Mouse (Mus musculus): ENCODE results near the gene Cd47. TPM values are rescaled to one million over a fixed set of nuclear protein-coding genes. Genes with fewer than 3 reads are reported as not detected.
A peak's percentile ranks its signal among the peaks of the same experiment; 100 is the strongest.

Gene Cd47
- polyA plus RNA-seq, 1 experiment from 2014 or later = 96.3 TPM

DNA sequence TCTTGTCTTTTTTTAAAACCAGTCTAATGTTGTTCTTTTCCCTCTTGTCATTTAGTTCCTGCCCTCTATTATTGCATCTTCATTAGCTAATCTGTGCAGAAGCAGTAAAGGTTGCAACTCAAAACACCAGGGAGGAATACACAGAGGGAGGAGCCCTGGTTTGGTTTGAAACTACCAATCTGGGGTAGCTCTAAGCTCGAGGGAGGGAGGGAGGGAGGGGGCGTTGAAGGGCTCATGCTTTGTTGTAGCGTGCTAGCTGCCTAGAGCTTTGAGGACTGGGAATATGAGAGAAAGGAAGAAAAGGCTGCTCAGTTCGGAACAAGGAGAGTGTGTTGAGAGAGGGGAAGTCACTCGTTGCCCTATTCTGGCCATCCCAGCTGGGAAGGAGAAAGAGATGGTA, 105.7 kb downstream of the Cd47 start:
- Histone ChIP-seq H3K9ac (no peak overlapping the region), H3K4me2 (no peak overlapping the region), H3K4me1 (ENCODE audit: insufficient read depth) (0 out of 2 replicates have a peak, but pooled peaks cover 3% of the 10 kb centered on the region), H3K27me3 (ENCODE audit: insufficient read depth, low read length) (no peaks in the 10 kb centered on the region), H3K27ac (ENCODE audit: low read depth) (no peak overlapping the region), H3K4me3 (ENCODE audit: low read depth, low read length) (no peak overlapping the region), H3K9me3 (ENCODE audit: low read depth, low read length) (no peaks in the 10 kb centered on the region), H3K36me3 (ENCODE audit: insufficient read depth) (peaks cover 8% of the 10 kb centered on the region)
- no peak for TF ChIP-seq CTCF (IDR thresholded peaks at IDR 0.05; ENCODE audit: low read depth)
- no peak for ATAC-seq (ENCODE audit: insufficient read depth)
- 56% methylated on average over 5 of the region's 5 CpGs for WGBS
- no peak for DNase-seq

DNA sequence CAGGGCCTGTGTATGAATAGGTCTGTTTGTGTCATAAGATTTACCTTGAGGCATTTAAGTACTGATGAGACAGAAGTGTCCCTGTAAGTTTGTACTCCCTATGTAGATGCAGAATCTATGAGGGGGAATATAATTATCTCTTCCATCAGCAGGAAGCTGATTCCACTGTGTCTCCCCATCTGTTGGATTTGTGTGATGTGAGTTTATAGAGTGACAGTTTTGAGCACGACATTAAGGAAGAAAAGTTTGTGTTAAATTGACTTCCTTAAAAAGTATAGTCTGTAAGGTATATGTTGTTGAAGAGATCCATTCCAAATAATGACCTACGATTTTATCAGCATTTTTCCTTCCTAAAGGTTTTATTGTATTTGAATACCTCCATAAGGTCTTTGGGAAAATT, 106.6 kb downstream of the Cd47 start:
- DNase-seq (no peak), ATAC-seq (ENCODE audit: insufficient read depth) (no peak)
- Histone ChIP-seq H3K9me3 (ENCODE audit: low read depth, low read length) (no peaks in the 10 kb centered on the region), H3K27me3 (ENCODE audit: insufficient read depth, low read length) (no peaks in the 10 kb centered on the region), H3K36me3 (ENCODE audit: insufficient read depth) (peaks cover 8% of the 10 kb centered on the region; the same call in 1 of the 2 replicates), H3K4me2 (no peak overlapping the region), H3K9ac (no peak overlapping the region), H3K27ac (ENCODE audit: low read depth) (no peak overlapping the region), H3K4me1 (ENCODE audit: insufficient read depth) (0 out of 2 replicates have a peak, but pooled peaks cover 3% of the 10 kb centered on the region), H3K4me3 (ENCODE audit: low read depth, low read length) (no peak overlapping the region)
- TF ChIP-seq CTCF (IDR thresholded peaks at IDR 0.05; ENCODE audit: low read depth) = no peak
- WGBS = 70% methylated on average over 2 of the region's 2 CpGs

DNA sequence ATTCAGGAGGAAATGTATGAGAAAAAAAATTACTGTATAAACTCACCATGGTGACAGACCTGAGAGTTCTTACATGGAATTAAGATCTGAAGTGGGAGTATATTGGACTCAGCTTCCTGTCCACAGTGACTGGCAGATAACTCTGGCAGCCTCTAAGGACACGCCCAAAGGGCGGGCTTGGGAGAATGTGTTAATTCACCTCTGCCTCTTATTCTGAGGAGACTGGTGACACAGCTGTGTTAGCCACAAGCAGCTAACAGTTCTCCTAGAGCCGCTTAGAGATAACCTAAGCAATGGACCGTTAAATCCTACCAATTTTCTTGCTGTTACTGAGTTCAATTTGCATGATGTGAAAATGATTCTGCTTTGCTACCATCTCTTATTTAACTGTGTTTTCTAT, 107.0 kb downstream of the Cd47 start:
- H3K4me3 ChIP-seq (ENCODE audit: low read depth, low read length) = no peak overlapping the region
- H3K4me2 ChIP-seq = no peak overlapping the region
- DNase-seq (peak; percentile 46), ATAC-seq (ENCODE audit: insufficient read depth) (peak; percentile 54; the same call in 1 of the 2 replicates)
- no peak overlapping the region for H3K9ac ChIP-seq
- peaks cover 8% of the 10 kb centered on the region; the same call in 1 of the 2 replicates for H3K36me3 ChIP-seq (ENCODE audit: insufficient read depth)
- H3K4me1 ChIP-seq (ENCODE audit: insufficient read depth) = 0 out of 2 replicates have a peak, but pooled peaks cover 3% of the 10 kb centered on the region
- no peaks in the 10 kb centered on the region for H3K27me3 ChIP-seq (ENCODE audit: insufficient read depth, low read length)
- no peak overlapping the region for H3K27ac ChIP-seq (ENCODE audit: low read depth)
- no peak for TF ChIP-seq CTCF (IDR thresholded peaks at IDR 0.05; ENCODE audit: low read depth)
- 39% methylated on average over 4 of the region's 4 CpGs for WGBS
- H3K9me3 ChIP-seq (ENCODE audit: low read depth, low read length) = no peaks in the 10 kb centered on the region

DNA sequence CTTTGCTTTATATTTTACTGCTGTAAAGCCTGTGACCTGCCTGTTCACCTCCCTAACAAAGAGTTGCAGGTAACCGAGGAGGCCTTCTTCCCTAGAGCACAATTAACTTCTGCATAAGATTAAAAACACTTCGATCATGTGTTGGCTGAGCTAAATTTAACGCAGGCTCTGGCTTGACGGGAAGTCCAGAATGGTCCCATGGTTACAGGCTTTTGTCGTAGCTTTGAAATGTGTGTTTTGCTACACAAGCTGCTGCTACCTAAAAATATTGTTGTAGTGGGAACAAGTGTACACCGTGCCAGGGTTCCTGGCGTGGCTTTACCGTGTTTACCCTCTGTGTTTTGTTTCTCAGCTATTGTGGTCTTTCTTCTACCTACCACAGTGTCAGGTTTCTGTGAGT, 109.2 kb downstream of the Cd47 start:
- Histone ChIP-seq H3K9me3 (ENCODE audit: low read depth, low read length) (no peaks in the 10 kb centered on the region), H3K4me2 (no peak overlapping the region), H3K9ac (no peak overlapping the region), H3K4me3 (ENCODE audit: low read depth, low read length) (no peak overlapping the region), H3K4me1 (ENCODE audit: insufficient read depth) (0 out of 2 replicates have a peak, but pooled peaks cover 3% of the 10 kb centered on the region), H3K27ac (ENCODE audit: low read depth) (no peak overlapping the region), H3K36me3 (ENCODE audit: insufficient read depth) (no peaks in the 10 kb centered on the region), H3K27me3 (ENCODE audit: insufficient read depth, low read length) (no peaks in the 10 kb centered on the region)
- DNase-seq (no peak), ATAC-seq (ENCODE audit: insufficient read depth) (no peak)
- WGBS = 77% methylated on average over 8 of the region's 8 CpGs
- no peak for TF ChIP-seq CTCF (IDR thresholded peaks at IDR 0.05; ENCODE audit: low read depth)

DNA sequence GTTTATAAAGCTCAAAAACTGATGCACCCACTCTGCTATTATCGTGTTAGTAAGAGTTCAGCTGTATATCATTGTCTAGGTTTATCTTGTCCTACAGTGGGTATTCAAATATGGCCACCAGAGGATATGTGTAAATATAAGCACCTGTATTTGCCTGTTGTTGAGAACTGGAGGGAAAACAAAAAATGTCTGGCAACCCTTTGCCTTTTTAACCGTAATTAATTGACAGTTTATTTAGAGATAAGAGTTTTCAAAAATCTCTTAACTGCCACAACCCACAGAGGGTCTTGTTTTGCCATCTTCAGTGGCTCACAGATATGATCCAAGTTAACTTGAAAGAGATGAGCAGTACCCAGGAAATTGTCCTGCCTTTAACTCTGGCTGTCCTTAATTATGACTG, 113.8 kb downstream of the Cd47 start:
- Histone ChIP-seq H3K9me3 (ENCODE audit: low read depth, low read length) (no peaks in the 10 kb centered on the region), H3K9ac (no peak overlapping the region), H3K36me3 (ENCODE audit: insufficient read depth) (no peaks in the 10 kb centered on the region), H3K27me3 (ENCODE audit: insufficient read depth, low read length) (no peaks in the 10 kb centered on the region), H3K4me3 (ENCODE audit: low read depth, low read length) (no peak overlapping the region), H3K27ac (ENCODE audit: low read depth) (no peak overlapping the region), H3K4me1 (ENCODE audit: insufficient read depth) (no peaks in the 10 kb centered on the region), H3K4me2 (no peak overlapping the region)
- no peak for TF ChIP-seq CTCF (IDR thresholded peaks at IDR 0.05; ENCODE audit: low read depth)
- WGBS = 72% methylated on average over 2 of the region's 2 CpGs
- ATAC-seq (ENCODE audit: insufficient read depth) = no peak
- DNase-seq = no peak

DNA sequence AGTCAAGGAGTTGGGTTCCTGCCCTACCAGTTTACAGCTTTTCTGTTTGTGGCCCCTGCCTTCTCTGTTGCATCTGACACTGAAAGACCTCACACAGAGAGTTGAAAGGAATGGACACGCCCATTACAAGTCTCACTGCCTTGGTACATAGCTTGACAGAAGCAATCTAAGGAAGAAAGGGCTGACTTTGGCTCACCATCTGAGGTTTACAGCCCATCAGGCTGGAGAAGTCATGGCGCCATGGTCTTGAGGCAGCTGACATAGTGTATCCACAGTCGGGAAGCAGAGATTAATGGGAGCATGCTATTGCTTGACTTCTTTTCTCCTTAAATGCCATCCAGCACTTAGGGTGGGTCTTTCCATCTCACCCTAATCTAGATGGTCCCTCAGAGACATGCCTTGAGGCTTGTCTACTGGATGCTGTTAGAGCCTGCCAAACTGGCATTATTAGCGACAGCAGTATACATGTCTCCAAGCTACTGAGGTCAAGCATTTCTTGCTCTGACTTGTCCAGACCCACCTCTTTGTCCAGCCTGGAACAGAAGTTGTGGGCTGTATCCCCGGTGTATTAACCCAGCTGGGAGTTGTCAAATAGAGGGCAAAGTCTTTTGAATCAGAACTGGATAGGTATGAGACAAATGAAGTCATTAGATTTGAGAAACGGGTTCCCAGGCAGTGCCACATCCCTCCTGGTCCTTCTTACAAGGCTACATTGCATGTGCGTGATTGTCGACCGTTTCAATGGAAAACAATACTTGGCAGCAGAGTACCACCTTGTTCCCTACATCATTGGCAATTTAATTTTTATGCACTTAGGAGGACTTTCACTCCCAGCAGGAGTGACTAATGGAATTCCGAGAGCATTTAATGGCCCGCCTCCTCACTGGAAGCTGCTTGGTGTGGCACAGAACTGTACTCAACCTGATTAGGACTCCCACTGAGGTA, 115.5 kb downstream of the Cd47 start:
- no peak for TF ChIP-seq CTCF (IDR thresholded peaks at IDR 0.05; ENCODE audit: low read depth)

DNA sequence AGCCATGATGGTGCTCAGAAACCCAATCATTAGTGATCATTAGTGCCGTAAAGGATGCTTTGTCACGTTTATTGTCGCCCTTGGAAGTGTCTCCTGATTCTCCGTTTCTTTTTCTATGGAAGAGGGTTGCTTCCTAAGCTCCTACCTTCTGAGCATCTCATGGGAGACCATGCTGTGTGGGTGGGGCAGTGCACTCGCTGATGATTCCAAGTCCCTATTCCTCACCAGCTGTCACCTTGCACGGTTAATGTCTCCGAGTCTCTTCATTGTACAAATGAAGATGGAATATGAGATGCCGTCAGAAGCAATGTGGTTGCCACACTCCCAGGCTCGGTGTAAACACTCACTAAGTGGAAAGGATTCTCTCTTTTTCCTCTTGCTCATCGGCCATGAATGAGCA, 119.9 kb downstream of the Cd47 start:
- no peaks in the 10 kb centered on the region for H3K9me3 ChIP-seq (ENCODE audit: low read depth, low read length)
- H3K4me3 ChIP-seq (ENCODE audit: low read depth, low read length) = no peak overlapping the region
- 90% methylated on average over 10 of the region's 10 CpGs for WGBS
- no peaks in the 10 kb centered on the region for H3K4me1 ChIP-seq (ENCODE audit: insufficient read depth)
- H3K27ac ChIP-seq (ENCODE audit: low read depth) = no peak overlapping the region
- DNase-seq (no peak), ATAC-seq (ENCODE audit: insufficient read depth) (no peak)
- no peak overlapping the region for H3K9ac ChIP-seq
- H3K4me2 ChIP-seq = no peak overlapping the region
- no peaks in the 10 kb centered on the region for H3K27me3 ChIP-seq (ENCODE audit: insufficient read depth, low read length)
- TF ChIP-seq CTCF (IDR thresholded peaks at IDR 0.05; ENCODE audit: low read depth) = no peak
- no peaks in the 10 kb centered on the region for H3K36me3 ChIP-seq (ENCODE audit: insufficient read depth)

More for the DNA sequence above, 115.5 kb downstream of the Cd47 start:
- Histone ChIP-seq H3K27me3 (ENCODE audit: insufficient read depth, low read length) (no peaks in the 10 kb centered on the region), H3K4me1 (ENCODE audit: insufficient read depth) (no peaks in the 10 kb centered on the region), H3K9ac (no peak overlapping the region), H3K36me3 (ENCODE audit: insufficient read depth) (no peaks in the 10 kb centered on the region), H3K9me3 (ENCODE audit: low read depth, low read length) (no peaks in the 10 kb centered on the region), H3K4me3 (ENCODE audit: low read depth, low read length) (no peak overlapping the region), H3K4me2 (no peak overlapping the region), H3K27ac (ENCODE audit: low read depth) (no peak overlapping the region)
- WGBS = 89% methylated on average over 11 of the region's 11 CpGs
- DNase-seq (no peak), ATAC-seq (ENCODE audit: insufficient read depth) (no peak; the same call in 1 of the 2 replicates)
